Mouse (Mus musculus) kidney, embryonic 14.5 days (tissue): ENCODE measurements at regions not wholly inside any gene's neighbourhood (a gene's known extent, or its start where the extent isn't known, plus 50 kb on each side); places are given as distances from the start of the nearest gene placed in this dataset.

ENCODE experiments used
- ATAC-seq: fragments of 200-750 bp; cut with Nextera tagmentation; 2 replicates; pipeline ENCODE4 v1.8.0; 2017; ENCODE audit warnings: moderate number of reproducible peaks, mild to moderate bottlenecking, moderate TSS enrichment, moderate library complexity; ENCODE audit not compliant: low FRiP score, low TSS enrichment
- H3K27ac ChIP-seq: fragments of 300-500 bp; sonication (generic); 2 replicates; pipeline ENCODE4 v1.5.1; 2014; ENCODE audit warnings: low read depth, mild to moderate bottlenecking, low read length, moderate library complexity, mixed read lengths
- H3K27me3 ChIP-seq: fragments of 300-500 bp; sonication (generic); 2 replicates; pipeline ENCODE4 v1.6.1; 2014; ENCODE audit warnings: mild to moderate bottlenecking, low read length; ENCODE audit not compliant: control insufficient read depth, insufficient read depth
- H3K36me3 ChIP-seq: fragments of 300-500 bp; sonication (generic); 2 replicates; pipeline ENCODE4 v1.6.1; 2014; ENCODE audit warnings: low read length, mixed read lengths; ENCODE audit not compliant: control insufficient read depth, insufficient read depth
- H3K4me1 ChIP-seq: fragments of 300-500 bp; sonication (generic); 2 replicates; pipeline ENCODE4 v1.6.1; 2014; ENCODE audit warnings: low read length, mixed read lengths; ENCODE audit not compliant: control insufficient read depth, insufficient read depth
- H3K4me2 ChIP-seq: fragments of 300-500 bp; sonication (generic); replicated peaks from 2 replicates; pipeline ENCODE4 v1.6.1; 2014; ENCODE audit warnings: low read depth, mild to moderate bottlenecking, low read length
- H3K4me3 ChIP-seq: fragments of 300-500 bp; sonication (generic); 2 replicates; pipeline ENCODE4 v1.5.1; 2014; ENCODE audit warnings: mild to moderate bottlenecking, low read length
- H3K9ac ChIP-seq: fragments of 300-500 bp; sonication (generic); 2 replicates; pipeline ENCODE4 v1.6.1; 2014; ENCODE audit warnings: low read depth, mild to moderate bottlenecking, low read length, moderate library complexity
- H3K9me3 ChIP-seq: fragments of 300-500 bp; sonication (generic); 2 replicates; pipeline ENCODE4 v1.6.1; 2016; ENCODE audit warnings: low read length; ENCODE audit not compliant: control insufficient read depth
- WGBS: fragments of 180-500 bp; shearing (Covaris S2); extraction: QIAGEN DNeasy Blood & Tissue Kit; methylation state at CpG from one replicate; pipeline ENCODE4 v1.1.7; 2014; 5-methylcytosine and 5-hydroxymethylcytosine counted together

GRCm38 (mm10) chr2:50698841-50699240 is 402.2 kb upstream of the Mmadhc start:
- H3K27me3 ChIP-seq = no peaks in the 10 kb centered on the region
- ATAC-seq = no peak
- no peaks in the 10 kb centered on the region for H3K36me3 ChIP-seq
- no peak overlapping the region for H3K4me3 ChIP-seq
- no peak overlapping the region for H3K9ac ChIP-seq
- no peak overlapping the region for H3K4me2 ChIP-seq
- WGBS = 57% methylated on average over 6 of the region's 6 CpGs
- no peak overlapping the region for H3K27ac ChIP-seq
- H3K4me1 ChIP-seq = 0 out of 2 replicates have a peak, but pooled peaks cover 4% of the 10 kb centered on the region
- H3K9me3 ChIP-seq = no peaks in the 10 kb centered on the region

- no peaks in the 10 kb centered on the region for H3K36me3 ChIP-seq
- H3K4me1 ChIP-seq = 0 out of 2 replicates have a peak, but pooled peaks cover 4% of the 10 kb centered on the region
- no peak overlapping the region for H3K27ac ChIP-seq
- H3K27me3 ChIP-seq = no peaks in the 10 kb centered on the region
- no peak overlapping the region for H3K9ac ChIP-seq
- no peaks in the 10 kb centered on the region for H3K9me3 ChIP-seq
- no peak overlapping the region for H3K4me2 ChIP-seq
- no peak for ATAC-seq
- H3K4me3 ChIP-seq = no peak overlapping the region
Measured at GRCm38 (mm10) chr2:50696575-50696974, 400.0 kb upstream of the Mmadhc start.

- Histone ChIP-seq H3K4me1 (0 out of 2 replicates have a peak, but pooled peaks cover 4% of the 10 kb centered on the region), H3K27ac (no peak overlapping the region), H3K9ac (no peak overlapping the region), H3K27me3 (no peaks in the 10 kb centered on the region), H3K9me3 (no peaks in the 10 kb centered on the region), H3K4me2 (no peak overlapping the region), H3K4me3 (no peak overlapping the region), H3K36me3 (no peaks in the 10 kb centered on the region)
- peak; percentile 68; the same call in 1 of the 2 replicates for ATAC-seq
- 57% methylated on average over 2 of the region's 2 CpGs for WGBS
Measured at GRCm38 (mm10) chr2:50694849-50695248, 398.2 kb upstream of the Mmadhc start.

GRCm38 (mm10) chr2:50693784-50694350 is 397.3 kb upstream of the Mmadhc start:
- no peak overlapping the region for H3K4me3 ChIP-seq
- no peaks in the 10 kb centered on the region for H3K27me3 ChIP-seq
- H3K4me2 ChIP-seq = no peak overlapping the region
- no peaks in the 10 kb centered on the region for H3K9me3 ChIP-seq
- WGBS = 80% methylated on average over 7 of the region's 7 CpGs
- no peak overlapping the region for H3K9ac ChIP-seq
- H3K27ac ChIP-seq = no peak overlapping the region
- no peak for ATAC-seq
- 0 out of 2 replicates have a peak, but pooled peaks cover 4% of the 10 kb centered on the region for H3K4me1 ChIP-seq
- no peaks in the 10 kb centered on the region for H3K36me3 ChIP-seq

- WGBS = 81% methylated on average over 11 of the region's 11 CpGs
- Histone ChIP-seq H3K27me3 (no peaks in the 10 kb centered on the region), H3K36me3 (no peaks in the 10 kb centered on the region), H3K9ac (no peak overlapping the region), H3K9me3 (0 out of 2 replicates have a peak, but pooled peaks cover 2% of the 10 kb centered on the region), H3K27ac (no peak overlapping the region), H3K4me3 (no peak overlapping the region), H3K4me2 (no peak overlapping the region), H3K4me1 (0 out of 2 replicates have a peak, but pooled peaks cover 4% of the 10 kb centered on the region)
- no peak for ATAC-seq
Measured at GRCm38 (mm10) chr2:50690120-50691103, 393.8 kb upstream of the Mmadhc start.

GRCm38 (mm10) chr2:50687672-50688151 is 391.1 kb upstream of the Mmadhc start:
- no peaks in the 10 kb centered on the region for H3K36me3 ChIP-seq
- H3K4me1 ChIP-seq = no peaks in the 10 kb centered on the region
- no peaks in the 10 kb centered on the region for H3K27me3 ChIP-seq
- H3K9ac ChIP-seq = no peak overlapping the region
- H3K9me3 ChIP-seq = 0 out of 2 replicates have a peak, but pooled peaks cover 2% of the 10 kb centered on the region
- H3K4me3 ChIP-seq = no peak overlapping the region
- 85% methylated on average over 10 of the region's 10 CpGs for WGBS
- no peak overlapping the region for H3K27ac ChIP-seq
- no peak for ATAC-seq
- H3K4me2 ChIP-seq = no peak overlapping the region

GRCm38 (mm10) chr2:50687222-50687621 is 390.6 kb upstream of the Mmadhc start:
- Histone ChIP-seq H3K4me1 (no peaks in the 10 kb centered on the region), H3K36me3 (no peaks in the 10 kb centered on the region), H3K27ac (no peak overlapping the region), H3K4me3 (no peak overlapping the region), H3K4me2 (no peak overlapping the region), H3K9ac (no peak overlapping the region), H3K9me3 (0 out of 2 replicates have a peak, but pooled peaks cover 2% of the 10 kb centered on the region), H3K27me3 (no peaks in the 10 kb centered on the region)
- 31% methylated on average over 5 of the region's 5 CpGs for WGBS
- peak; percentile 64; the same call in 1 of the 2 replicates for ATAC-seq

- no peaks in the 10 kb centered on the region for H3K36me3 ChIP-seq
- no peak overlapping the region for H3K27ac ChIP-seq
- H3K9ac ChIP-seq = no peak overlapping the region
- no peaks in the 10 kb centered on the region for H3K9me3 ChIP-seq
- no peak overlapping the region for H3K4me3 ChIP-seq
- 89% methylated on average over 1 of the region's 1 CpGs for WGBS
- no peaks in the 10 kb centered on the region for H3K4me1 ChIP-seq
- ATAC-seq = no peak
- no peak overlapping the region for H3K4me2 ChIP-seq
- H3K27me3 ChIP-seq = no peaks in the 10 kb centered on the region
Measured at GRCm38 (mm10) chr2:50677456-50677855, 380.9 kb upstream of the Mmadhc start.
